Mouse (Mus musculus): ENCODE measurements around the gene Fancm. TPM values are rescaled to one million over a fixed set of nuclear protein-coding genes. Genes with fewer than 3 reads are reported as not detected.
A peak's percentile ranks its signal among the peaks of the same experiment; 100 is the strongest.

Gene Fancm
- 10 to 100 TPM; 11.2 to 14.3 TPM for total RNA-seq (2021)

DNA sequence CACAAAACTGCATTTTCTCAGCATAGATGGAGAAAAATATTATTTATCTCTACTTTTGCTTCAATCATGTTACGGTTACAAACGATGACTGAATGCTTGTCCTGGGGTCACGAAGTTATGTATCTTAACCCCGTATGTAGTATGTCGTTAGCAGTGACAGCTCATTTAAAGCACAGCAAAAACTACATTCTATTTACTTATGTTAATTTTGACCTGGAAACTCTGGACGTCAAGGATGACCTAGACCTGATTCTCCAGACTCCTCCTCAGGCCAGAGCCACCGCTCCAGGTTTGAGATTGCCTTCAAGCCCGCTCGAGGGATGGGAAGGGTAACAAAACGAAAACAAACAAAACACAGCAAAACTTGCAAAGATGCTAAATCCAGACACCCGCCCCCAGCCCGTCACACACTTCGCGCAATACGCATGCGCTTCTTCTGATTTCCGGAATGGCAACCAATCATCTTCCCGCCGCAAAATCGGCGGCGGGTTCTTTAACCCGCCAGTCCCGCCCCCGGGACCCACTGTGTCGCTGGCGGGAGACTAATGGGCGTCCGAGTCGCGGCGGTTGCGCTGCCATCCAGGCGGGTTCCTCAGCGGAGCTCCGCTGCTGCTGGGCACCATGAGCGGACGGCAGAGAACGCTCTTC, at the start of gene Fancm:
Fancm (plus strand) TSS at position 519 of the 648 bp plus-strand sequence.
- intact Hi-C loops (cut with DNase I) = no loop called here
- DNase-seq (ENCODE audit: low spot score in 2 of 2) = peak; percentile 90 to 91

DNA sequence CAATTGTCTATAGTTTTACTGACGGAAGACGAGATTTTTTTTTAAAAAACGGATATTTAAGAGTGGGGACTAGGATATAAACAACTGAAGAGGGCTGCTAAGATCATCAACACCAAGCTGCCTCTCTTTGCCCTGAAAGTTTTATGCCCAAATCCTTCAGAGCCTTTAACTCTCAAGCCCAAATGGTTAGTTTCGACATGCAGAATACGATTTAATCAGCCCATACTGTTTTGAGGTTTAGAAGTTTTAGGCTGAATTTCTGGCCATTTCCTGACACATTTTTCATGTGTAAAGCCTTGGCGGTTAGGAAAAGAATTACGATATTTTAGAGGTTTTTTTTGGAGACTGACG, 39.6 kb upstream of the Fancm start:
- intact Hi-C loops (cut with DNase I) = no loop called here
- DNase-seq (ENCODE audit: low spot score in 2 of 2) = no peak

DNA sequence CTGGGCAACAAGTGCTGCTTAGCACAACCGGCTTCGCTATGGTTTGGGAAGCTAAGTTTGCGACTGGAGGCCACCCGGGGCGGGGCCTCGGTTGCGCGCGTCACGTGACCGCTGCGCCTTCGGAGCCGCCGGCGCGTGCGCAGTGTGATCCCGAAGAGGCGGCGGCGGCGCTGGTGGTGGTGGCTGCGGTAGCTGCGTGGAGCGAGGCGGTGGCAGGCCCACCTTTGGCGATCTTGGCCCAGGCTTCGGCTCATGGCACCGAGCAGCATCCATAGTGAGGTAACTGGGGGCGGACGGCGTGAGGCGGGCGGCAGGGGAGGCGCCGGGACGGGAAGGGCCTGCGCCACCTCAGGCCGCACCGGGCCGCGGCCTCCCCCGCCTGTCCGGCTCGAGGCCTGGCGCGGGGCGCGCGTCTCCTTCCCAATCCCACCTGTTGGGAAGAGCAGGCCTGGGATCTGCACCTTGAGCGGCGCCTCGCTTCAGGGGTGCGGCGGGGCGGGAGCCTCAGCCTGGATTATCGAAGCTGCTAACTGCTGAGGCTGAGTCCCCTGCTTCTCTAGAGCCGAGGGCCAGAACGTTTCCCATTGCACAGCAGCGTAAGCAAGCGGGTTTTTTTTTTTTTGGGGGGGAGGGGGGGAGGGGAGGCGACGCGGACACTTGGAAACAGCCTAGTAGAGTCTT, 39.1 kb upstream of the Fancm start, which contains the start of gene Prpf39:
Prpf39 (plus strand) TSS at position 144 of the 681 bp plus-strand sequence.
- intact Hi-C loops (cut with DNase I) = no loop called here
- DNase-seq (ENCODE audit: low spot score in 2 of 2) = peak; percentile 91 to 93

DNA sequence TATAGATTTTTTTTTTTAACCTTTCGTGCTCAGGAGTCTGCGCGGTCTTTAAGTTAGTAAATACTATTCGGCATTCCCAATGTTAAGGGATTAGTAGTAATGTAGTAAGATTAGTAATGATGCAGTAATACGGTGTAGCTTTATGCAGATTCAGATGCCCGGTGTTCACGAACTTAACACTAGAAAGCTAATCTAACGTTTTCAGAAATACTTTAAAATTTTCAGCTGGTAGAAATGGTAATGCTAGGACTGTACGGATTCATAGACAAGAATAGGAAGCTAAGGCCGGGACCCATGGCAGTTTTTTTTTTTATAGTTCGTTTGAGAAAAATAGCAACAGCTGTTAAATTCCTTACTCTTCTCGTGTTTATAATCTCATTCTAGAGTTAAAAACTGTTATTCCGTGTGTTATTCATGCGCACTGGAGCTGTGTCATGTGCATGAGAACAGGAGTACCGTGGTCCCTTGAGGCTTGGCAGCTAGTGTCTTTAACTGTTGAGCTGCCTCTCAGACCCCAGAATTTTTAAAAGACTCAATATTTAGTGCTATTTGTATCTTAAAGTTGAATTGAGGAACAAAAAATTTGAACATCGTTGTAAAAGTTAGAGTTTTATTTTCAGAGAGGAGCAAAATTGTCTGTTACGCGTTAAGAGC, 38.4 kb upstream of the Fancm start:
- DNase-seq (ENCODE audit: low spot score in 2 of 2) = no peak
- intact Hi-C loops (cut with DNase I) = no loop called here

DNA sequence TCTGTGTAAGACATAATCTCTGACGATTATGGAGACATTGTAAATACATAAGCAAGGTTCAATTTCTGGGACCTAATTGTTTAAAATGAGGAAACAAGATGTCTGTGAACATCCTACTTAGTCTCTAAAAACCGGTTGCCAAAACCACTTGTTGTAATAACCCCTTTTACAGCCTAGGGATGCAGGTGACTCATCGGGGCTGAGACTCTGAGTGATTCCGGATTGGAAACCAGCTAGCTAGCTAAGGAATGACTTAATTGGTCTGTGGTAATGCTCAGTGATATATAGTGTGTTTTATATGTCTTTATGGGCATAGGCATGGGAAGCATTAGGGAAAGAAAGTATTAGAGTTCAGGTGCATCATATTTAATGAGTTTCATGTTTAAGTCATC, 37.9 kb upstream of the Fancm start:
- no peak for DNase-seq (ENCODE audit: low spot score in 2 of 2)
- intact Hi-C loops (cut with DNase I) = no loop called here

DNA sequence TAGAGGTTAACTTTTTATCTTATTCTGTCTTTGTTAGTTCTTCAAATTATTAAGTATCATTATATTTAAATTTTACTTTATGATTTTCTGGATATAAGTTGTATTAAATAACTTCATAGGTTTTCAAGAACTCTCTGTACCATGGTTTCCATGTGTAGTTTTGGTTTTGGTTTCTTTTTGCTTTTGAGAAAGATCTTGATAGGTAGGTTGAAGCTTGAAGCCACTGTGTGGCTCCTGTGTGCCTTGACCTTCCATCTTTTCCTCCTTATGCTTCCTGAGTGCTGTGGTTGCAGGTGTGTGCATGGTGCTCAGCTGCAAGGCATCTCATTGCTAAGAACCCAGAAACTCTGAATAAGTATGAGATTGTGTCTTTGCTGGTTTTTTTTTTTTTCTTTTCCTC, 26.6 kb upstream of the Fancm start:
- intact Hi-C loops (cut with DNase I) = loop anchor here (5.0 kb wide), 1 partner anchor 36 kb away; no protein-coding TSS in a partner anchor
- no peak for DNase-seq (ENCODE audit: low spot score in 2 of 2)

DNA sequence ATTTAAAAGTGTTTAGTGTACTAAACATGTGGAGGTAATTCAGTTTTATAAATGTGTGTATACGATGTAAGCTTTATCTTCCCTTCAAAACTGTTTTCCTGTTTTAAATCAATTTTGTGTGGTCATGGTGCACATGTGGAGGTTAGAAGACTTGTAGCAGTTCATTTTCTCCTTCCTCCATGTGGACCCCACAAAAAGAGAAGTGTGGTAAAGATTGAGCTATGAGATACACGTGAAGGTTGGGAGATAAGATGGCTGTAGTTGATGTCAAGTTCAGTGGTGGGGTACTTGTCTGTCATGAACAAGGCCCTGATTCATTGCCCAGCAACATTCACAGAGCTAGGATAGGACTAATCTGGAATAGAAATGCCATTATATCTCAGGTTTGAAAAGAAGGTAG, 17.2 kb upstream of the Fancm start:
- no peak for DNase-seq (ENCODE audit: low spot score in 2 of 2)
- intact Hi-C loops (cut with DNase I) = no loop called here

DNA sequence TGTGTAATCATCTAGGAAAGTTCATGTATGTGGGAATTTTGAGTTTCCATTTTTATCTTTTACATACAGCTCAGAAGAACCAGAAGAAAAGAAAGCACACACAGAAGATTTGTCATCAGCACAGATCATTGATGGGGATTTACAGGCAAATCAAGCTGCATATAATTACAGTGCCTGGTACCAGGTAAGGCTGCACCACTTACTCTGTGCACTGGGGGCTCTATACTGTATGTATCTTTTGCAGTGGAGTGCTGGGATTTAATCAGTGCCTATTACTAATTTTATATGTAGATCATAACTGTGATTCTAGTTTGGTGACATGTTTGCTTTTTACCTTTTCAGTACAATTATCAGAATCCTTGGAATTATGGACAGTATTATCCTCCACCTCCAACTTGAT, 14.3 kb upstream of the Fancm start:
- no peak for DNase-seq (ENCODE audit: low spot score in 2 of 2)
- intact Hi-C loops (cut with DNase I) = no loop called here

DNA sequence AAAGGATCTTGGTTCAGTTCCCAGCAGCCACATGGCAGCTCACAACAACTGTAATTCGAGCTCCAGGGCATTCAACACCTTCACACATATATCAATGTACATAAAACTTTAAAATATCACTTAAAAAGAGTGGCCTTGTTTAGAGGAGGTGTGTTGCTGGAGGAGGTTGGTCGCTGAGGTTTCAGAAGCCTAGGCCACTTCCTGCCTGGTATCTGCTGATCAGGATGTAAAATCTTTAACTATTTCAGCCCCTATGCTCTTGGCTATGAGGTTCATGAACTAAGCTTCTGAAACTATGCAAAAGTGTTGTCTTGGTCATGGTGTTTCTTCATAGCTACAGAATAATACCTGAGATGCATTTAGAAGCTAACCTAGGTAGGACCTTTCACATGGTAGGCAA, 10.2 kb upstream of the Fancm start:
- no peak for DNase-seq (ENCODE audit: low spot score in 2 of 2)
- intact Hi-C loops (cut with DNase I) = no loop called here

DNA sequence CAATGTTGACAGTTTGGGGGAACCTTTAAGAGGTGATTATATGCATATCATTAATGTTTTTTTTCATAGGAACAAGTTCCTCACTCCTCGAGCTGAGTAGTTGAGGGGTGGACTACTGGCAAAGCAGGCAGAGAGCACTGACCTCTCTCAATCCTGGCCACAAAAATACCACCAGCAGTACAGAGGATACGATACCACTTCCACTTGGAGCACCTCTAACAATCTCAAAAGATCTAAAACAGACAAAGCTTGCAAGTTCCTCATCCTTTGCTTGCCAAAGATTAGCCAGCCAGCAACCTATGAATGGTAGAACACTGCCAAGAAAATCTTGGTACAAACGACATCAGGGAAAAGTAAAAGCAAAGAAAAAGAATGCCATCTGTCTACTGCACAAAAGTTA, 9.2 kb upstream of the Fancm start:
- intact Hi-C loops (cut with DNase I) = no loop called here
- DNase-seq (ENCODE audit: low spot score in 2 of 2) = no peak

DNA sequence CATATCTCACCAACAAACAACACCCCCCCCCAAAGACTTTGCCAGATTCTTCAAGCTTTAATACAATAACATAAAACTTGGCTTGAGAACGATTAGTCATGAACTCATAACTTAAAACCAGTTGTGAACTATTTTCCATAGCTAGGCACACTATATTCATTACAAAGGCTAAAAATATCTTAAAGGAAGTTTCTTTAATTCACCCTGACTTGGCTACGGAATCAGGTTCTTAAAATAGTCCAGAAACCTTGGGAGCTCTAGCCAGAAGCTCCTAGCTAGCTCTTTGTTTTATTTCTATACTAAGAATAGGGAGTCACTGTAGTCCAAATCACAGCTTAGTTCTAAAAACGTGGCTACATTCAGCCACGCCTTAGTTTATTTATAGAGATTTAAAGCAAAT, 7.0 kb upstream of the Fancm start:
- intact Hi-C loops (cut with DNase I) = no loop called here
- DNase-seq (ENCODE audit: low spot score in 2 of 2) = no peak

DNA sequence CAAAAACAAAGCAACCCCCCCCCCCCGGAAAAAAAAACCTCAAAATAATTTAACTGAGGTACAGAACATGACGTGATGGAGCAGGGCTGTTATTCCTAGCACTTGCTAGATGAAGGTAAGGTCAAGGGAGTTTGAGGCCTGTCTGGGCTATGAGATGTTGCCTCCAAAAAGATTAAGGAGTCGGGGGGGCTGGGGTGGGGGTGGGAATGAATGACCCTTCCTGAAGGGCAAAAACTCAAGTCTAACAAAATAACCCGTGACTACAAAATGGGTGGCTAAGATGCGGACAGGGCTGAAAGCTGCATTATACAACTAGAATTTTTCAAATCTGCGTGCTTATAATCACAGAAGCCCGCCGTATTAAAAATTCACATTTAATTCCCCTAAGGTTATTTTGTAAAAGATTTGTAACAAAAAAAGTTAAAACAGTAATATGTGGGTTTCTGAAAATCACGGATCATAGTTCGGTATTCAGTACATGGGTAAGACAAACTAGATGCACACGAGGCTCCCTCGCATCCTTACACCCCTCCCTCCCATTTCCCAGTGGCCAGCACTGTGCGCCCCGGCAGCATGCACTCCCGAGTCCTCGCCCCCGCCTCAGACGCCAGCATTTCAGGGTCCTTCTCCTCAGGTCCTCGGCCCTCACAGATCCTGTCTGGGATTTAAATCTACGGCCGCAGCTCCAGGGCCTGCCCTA, 2.3 kb upstream of the Fancm start:
- DNase-seq (ENCODE audit: low spot score in 2 of 2) = no peak
- intact Hi-C loops (cut with DNase I) = no loop called here

DNA sequence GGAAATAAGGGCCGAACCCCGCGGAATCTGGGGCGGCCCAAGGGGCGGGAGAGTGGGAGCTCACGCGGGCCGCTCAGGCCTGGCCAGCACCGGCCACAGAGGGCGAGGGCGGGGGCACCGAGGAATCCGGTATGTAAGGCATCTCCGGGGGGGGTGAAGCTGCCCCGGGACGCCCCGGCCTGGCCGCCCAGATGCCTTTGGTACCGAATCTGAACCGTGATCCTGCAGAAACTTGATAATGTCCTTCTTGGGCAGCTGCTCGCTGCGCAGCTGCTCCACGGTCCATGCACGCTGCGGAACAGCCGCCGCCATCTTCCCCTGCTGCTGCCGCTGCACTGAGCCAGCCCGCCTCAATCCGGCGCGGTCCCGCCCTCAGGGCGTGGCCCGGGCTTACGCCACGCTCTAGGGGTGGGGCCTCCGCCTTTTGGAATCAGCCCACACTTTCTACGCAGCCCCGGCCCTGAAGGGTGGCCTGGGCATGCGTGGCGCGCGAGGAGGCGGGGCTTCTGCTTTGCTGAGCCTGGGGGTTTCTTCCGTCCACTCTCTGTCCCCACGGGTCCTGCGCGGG, 1.7 kb upstream of the Fancm start, which contains the start of gene Fkbp3:
Fkbp3 (minus strand) TSS at position 397 of the 568 bp plus-strand sequence.
- peak; percentile 96 for DNase-seq (ENCODE audit: low spot score in 2 of 2)
- intact Hi-C loops (cut with DNase I) = no loop called here

DNA sequence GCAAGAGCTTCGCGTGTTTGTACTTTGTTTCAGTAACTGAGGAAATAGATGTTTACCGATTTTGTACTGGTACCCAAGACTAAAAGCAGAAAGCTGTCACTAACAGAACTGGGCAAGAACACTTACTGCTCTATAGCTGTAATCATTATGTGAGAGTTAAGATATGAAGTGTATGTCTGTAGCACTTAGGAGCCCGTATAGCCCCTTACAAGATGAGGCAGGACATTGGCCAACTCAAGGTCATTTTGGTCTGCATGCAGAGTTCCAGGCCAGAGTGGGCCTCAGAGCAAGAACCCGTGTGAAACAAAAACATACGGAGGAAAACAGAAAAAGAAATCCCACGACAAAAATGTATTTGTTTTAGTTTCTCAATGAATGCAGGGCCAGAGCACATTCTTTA, 752 bp upstream of the Fancm start:
- intact Hi-C loops (cut with DNase I) = no loop called here
- DNase-seq (ENCODE audit: low spot score in 2 of 2) = no peak

DNA sequence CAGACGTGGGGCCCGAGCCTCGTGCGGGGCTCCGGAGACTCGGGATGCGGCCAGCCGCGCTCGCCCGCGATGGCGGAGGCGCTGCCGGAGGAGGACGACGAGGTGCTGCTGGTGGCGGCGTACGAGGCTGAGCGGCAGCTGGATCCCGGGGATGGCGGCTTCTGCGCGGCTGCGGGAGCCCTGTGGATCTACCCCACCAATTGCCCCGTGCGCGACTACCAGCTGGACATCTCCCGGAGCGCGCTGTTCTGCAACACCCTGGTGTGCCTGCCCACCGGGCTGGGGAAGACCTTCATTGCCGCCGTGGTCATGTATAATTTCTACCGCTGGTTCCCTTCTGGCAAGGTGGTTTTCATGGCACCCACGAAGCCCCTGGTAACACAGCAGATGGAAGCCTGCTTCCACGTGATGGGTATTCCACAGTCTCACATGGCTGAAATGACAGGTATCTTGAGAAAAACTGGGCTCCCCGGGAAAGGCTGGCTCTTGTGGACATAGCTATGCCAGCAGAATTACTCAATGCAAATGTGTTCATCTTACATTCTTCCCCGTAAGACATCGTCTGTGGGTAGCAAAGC, 419 bp downstream of the Fancm start:
- DNase-seq (ENCODE audit: low spot score in 2 of 2) = no peak
- intact Hi-C loops (cut with DNase I) = no loop called here

DNA sequence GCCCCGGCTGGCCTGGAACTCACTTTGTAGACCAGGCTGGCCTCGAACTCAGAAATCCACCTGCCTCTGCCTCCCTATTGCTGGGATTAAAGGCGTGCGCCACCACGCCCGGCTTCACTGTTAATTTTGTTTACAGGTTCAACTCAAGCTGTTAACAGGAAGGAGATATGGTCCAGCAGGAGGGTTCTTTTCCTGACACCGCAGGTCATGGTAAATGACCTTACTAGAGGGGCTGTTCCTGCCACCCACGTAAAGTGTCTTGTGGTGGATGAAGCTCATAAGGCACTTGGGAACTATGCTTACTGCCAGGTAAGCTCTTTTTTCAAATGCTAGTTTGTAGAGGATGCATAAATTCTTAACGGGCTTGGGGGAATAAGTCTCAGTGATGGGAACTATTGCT, 1.5 kb downstream of the Fancm start:
- DNase-seq (ENCODE audit: low spot score in 2 of 2) = no peak
- intact Hi-C loops (cut with DNase I) = no loop called here

DNA sequence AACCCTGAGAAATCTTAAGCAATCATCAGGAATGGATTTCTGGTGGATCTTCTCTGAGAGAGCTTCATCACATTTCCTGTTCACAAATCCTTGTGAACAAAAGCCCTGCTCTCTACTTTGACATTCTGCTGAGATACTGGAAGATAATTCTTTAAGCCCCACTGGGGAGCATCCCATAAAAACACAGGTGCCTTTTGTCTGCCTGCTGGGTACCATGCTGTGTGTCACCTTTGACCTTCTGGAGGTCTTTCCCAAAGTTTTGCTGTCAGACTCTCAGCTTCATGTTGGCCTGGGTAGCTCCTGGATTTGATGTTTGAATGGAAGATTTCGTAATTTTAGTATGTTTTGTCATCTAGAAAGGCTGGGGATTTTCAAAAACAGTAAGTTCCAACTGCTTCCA, 33.3 kb downstream of the Fancm start:
- intact Hi-C loops (cut with DNase I) = no loop called here
- no peak for DNase-seq (ENCODE audit: low spot score in 2 of 2)

DNA sequence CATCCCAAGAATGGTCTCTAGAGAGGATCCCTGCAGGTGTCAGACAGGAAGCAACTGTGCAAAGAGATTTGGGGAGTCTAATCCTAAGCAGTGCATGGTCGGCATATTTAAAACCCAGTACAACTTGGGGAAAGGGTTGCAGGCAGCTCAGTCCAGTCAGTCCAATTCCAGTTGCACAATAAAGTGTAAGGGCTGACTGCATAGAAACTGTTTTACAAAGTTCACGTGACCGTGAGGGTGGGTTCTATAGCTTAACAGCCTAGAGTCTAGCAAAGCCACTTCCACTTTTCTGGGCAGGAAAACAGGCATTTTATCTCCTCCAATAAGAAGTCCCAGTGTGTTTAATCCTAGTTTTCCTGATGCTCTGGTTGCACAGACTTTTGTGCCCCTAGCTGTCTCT, 36.1 kb downstream of the Fancm start:
- intact Hi-C loops (cut with DNase I) = no loop called here
- DNase-seq (ENCODE audit: low spot score in 2 of 2) = no peak

DNA sequence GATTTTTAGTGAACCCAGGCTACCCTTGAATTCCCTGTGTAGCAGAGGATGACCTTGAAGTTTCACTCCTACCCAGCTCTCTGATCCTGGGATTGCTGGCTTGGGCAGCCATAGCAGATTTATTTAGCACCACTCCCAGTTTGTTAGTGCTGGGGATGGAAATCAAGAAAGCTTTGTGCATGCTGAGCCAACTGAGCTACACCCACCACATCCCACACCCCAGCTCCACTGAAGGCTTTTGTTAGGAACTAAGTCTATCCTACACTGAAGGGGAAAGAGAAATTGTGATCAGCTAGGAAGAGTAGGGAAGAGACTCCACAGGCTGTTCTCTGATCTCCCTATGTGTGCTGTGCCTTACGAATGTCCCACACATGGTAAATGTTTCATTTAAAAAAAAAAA, 37.4 kb downstream of the Fancm start:
- intact Hi-C loops (cut with DNase I) = no loop called here
- peak in 1 of 2 experiments; percentile 27 for DNase-seq (ENCODE audit: low spot score in 2 of 2)

DNA sequence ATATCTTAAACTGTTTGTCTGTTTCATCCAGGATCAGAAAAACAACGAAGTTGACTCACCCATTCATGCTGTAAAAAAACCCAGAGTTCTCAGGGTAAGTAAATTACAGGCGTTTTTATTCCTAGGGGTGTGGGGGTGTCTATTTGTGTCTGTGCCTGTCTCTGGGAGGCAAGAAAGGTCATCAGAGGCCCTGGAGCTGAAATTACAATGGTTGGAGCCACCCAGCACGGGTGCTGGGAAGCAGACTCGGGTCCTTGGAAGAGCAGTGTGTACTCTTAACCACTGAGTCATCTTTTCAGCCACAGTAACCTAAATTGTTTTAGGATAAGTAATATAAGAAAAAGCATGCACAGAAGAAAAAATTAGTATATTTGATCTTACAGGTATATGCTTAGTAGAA, 38.5 kb downstream of the Fancm start:
- no peak for DNase-seq (ENCODE audit: low spot score in 2 of 2)
- intact Hi-C loops (cut with DNase I) = no loop called here
